Mouse (Mus musculus): ENCODE measurements around the gene Srsf11. TPM values are rescaled to one million over a fixed set of nuclear protein-coding genes. Genes with fewer than 3 reads are reported as not detected.

The Srsf11 gene
- 261 and 410 TPM in 2 replicates for polyA plus RNA-seq (2012; rRNA removed; ENCODE audit: low replicate concordance)

GRCm38 (mm10) chr3:158036329-158036988, at the start of gene Srsf11, which contains the start of gene Lrrc40:
Srsf11 (minus strand) TSS chr3:158036639.
Lrrc40 (plus strand) TSS chr3:158036662.

Other genes starting within 250 kb of the Srsf11 start
- 4.2 and 6.3 TPM in 2 replicates for gene Cth, start 111.6 kb downstream of the Srsf11 start, polyA plus RNA-seq (2012; rRNA removed; ENCODE audit: low replicate concordance)
- gene Ankrd13c, start 89.4 kb downstream of the Srsf11 start, polyA plus RNA-seq (2012; rRNA removed; ENCODE audit: low replicate concordance), result 11.9 and 36.0 TPM in 2 replicates
- gene Lrrc40, start within 50 bp of the Srsf11 start, polyA plus RNA-seq (2012; rRNA removed; ENCODE audit: low replicate concordance), result 3.7 and 9.5 TPM in 2 replicates

Measured in mammary gland, adult 2 months (tissue).